Mouse (Mus musculus): ENCODE measurements around the gene Chia1. TPM values are rescaled to one million over a fixed set of nuclear protein-coding genes. Genes with fewer than 3 reads are reported as not detected.

Gene Chia1
- total and polyA plus RNA-seq, 3 experiments = not detected

DNA sequence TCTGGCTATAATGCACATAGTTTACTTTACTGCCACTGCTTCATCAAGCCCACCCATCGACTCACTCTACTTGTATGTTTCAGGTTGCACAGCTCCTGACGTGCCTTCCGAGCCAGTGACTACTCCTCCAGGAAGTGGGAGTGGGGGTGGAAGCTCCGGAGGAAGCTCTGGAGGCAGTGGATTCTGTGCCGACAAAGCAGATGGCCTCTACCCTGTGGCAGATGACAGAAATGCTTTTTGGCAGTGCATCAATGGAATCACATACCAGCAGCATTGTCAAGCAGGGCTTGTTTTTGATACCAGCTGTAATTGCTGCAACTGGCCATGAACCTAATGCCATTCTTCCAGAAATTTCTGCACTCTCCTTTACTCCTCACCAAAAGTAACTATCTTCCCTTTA is 18.7 kb downstream of the Chia1 start:
- Histone ChIP-seq H3K79me2 (ENCODE audit: control insufficient read depth, insufficient read depth, low read length, poor library complexity) (no peaks in the 10 kb centered on the region), H3K4me1 (ENCODE audit: control insufficient read depth in 1 of 2, insufficient read depth in 2 of 2, low read length in 2 of 2) (no peaks in the 10 kb centered on the region), H3K27me3 (ENCODE audit: control insufficient read depth in 1 of 2, insufficient read depth in 2 of 2, low read length in 2 of 2) (no peaks in the 10 kb centered on the region), H3K36me3 (ENCODE audit: control insufficient read depth in 1 of 2, insufficient read depth in 2 of 2, low read length in 2 of 2) (no peaks in the 10 kb centered on the region), H3K9ac (ENCODE audit: control insufficient read depth, low read depth, low read length, poor library complexity, severe bottlenecking) (no peak overlapping the region), H3K27ac (ENCODE audit: control insufficient read depth, low read depth, low read length) (no peak overlapping the region), H3K4me3 (ENCODE audit: control insufficient read depth in 1 of 2, insufficient read depth in 1 of 2, low read depth in 2 of 2, low read length in 2 of 2) (no peak overlapping the region), H3K9me3 (replicated peaks; ENCODE audit: insufficient read depth, low read length) (no peaks in the 10 kb centered on the region)
- TF ChIP-seq RCOR1 (IDR thresholded peaks at IDR 0.05; ENCODE audit: low read depth, low read length) = no peak
- TF ChIP-seq ZMIZ1 (IDR thresholded peaks at IDR 0.05; ENCODE audit: low read depth, low read length) = no peak
- no peak for TF ChIP-seq JUND (IDR thresholded peaks at IDR 0.05; ENCODE audit: low read depth, low read length)
- TF ChIP-seq TBP (IDR thresholded peaks at IDR 0.05; ENCODE audit: low read depth, low read length) = no peak
- no peak for TF ChIP-seq KAT2A (conservative IDR thresholded peaks at IDR 0.05; ENCODE audit: low read depth, low read length)
- DNase-seq (ENCODE audit: low read depth, low spot score) = no peak

- H3K9ac ChIP-seq (ENCODE audit: control insufficient read depth, low read depth, low read length, poor library complexity, severe bottlenecking) = no peak overlapping the region
- H3K27me3 ChIP-seq (ENCODE audit: control insufficient read depth in 1 of 2, insufficient read depth in 2 of 2, low read length in 2 of 2) = no peaks in the 10 kb centered on the region
- H3K27ac ChIP-seq (ENCODE audit: control insufficient read depth, low read depth, low read length) = no peak overlapping the region
- TF ChIP-seq MXI1 (IDR thresholded peaks at IDR 0.05; ENCODE audit: low read depth, low read length) (no peak), CHD1 (IDR thresholded peaks at IDR 0.05; ENCODE audit: low read depth, low read length) (no peak), BHLHE40 (IDR thresholded peaks at IDR 0.05; ENCODE audit: borderline replicate concordance, low read depth, low read length) (no peak), USF2 (IDR thresholded peaks at IDR 0.05; ENCODE audit: borderline replicate concordance in 1 of 2, insufficient read depth in 1 of 2, low read depth in 1 of 2, low read length in 2 of 2) (no peak), MAFK (IDR thresholded peaks at IDR 0.05; ENCODE audit: borderline replicate concordance, low read depth, low read length) (no peak), HCFC1 (IDR thresholded peaks at IDR 0.05; ENCODE audit: low read depth, low read length) (no peak), NRF1 (IDR thresholded peaks at IDR 0.05; ENCODE audit: insufficient read depth, low read depth, low read length, poor library complexity, severe bottlenecking) (no peak), ZKSCAN1 (IDR thresholded peaks at IDR 0.05; ENCODE audit: low read depth, low read length) (no peak), POLR2AphosphoS5 (IDR thresholded peaks at IDR 0.05; ENCODE audit: borderline replicate concordance, low read depth, low read length) (no peak), ELF1 (IDR thresholded peaks at IDR 0.05; ENCODE audit: low read depth, low read length) (no peak), CTCF (IDR thresholded peaks at IDR 0.05 in 2 of 3, conservative IDR thresholded peaks at IDR 0.05 in 1 of 3; ENCODE audit: control insufficient read depth in 1 of 3, insufficient read depth in 1 of 3, low read depth in 2 of 3, low read length in 3 of 3, poor library complexity in 1 of 3, severe bottlenecking in 1 of 3) (no peak), E2F4 (IDR thresholded peaks at IDR 0.05; ENCODE audit: borderline replicate concordance, low read depth, low read length) (no peak)
- H3K9me3 ChIP-seq (replicated peaks; ENCODE audit: insufficient read depth, low read length) = no peaks in the 10 kb centered on the region
- no peaks in the 10 kb centered on the region for H3K36me3 ChIP-seq (ENCODE audit: control insufficient read depth in 1 of 2, insufficient read depth in 2 of 2, low read length in 2 of 2)
- DNase-seq (ENCODE audit: low read depth, low spot score) = no peak
- H3K4me1 ChIP-seq (ENCODE audit: control insufficient read depth in 1 of 2, insufficient read depth in 2 of 2, low read length in 2 of 2) = no peaks in the 10 kb centered on the region
- H3K79me2 ChIP-seq (ENCODE audit: control insufficient read depth, insufficient read depth, low read length, poor library complexity) = no peaks in the 10 kb centered on the region
- no peak overlapping the region for H3K4me3 ChIP-seq (ENCODE audit: control insufficient read depth in 1 of 2, insufficient read depth in 1 of 2, low read depth in 2 of 2, low read length in 2 of 2)
These were observed 31.1 kb downstream of the Chia1 start for GRCm38 (mm10) chr3:106144081-106144480.
